Mouse (Mus musculus): Measurements from ENCODE around the gene Snx29.
"Not testable (repeated sequence)": the region's sequence is repeated elsewhere in the genome, so short reads cannot be mapped to it uniquely, and the experiment has no call there.

The Snx29 gene

GRCm38 (mm10) chr16:11532592-11532991 lies 209.9 kb downstream of the Snx29 start:
- peak; percentile 33 for DNase-seq (ENCODE audit: low spot score)

- no peak for DNase-seq (ENCODE audit: low spot score)
Observed at GRCm38 (mm10) chr16:11533441-11533840, 210.7 kb downstream of the Snx29 start.

GRCm38 (mm10) chr16:11537663-11538062 lies 215.0 kb downstream of the Snx29 start:
- DNase-seq (ENCODE audit: low spot score), result no peak

GRCm38 (mm10) chr16:11538191-11538590 lies 215.5 kb downstream of the Snx29 start:
- DNase-seq (ENCODE audit: low spot score), result no peak

- DNase-seq (ENCODE audit: low spot score), result no peak
Observed at GRCm38 (mm10) chr16:11540961-11541360, 218.3 kb downstream of the Snx29 start.

- DNase-seq (ENCODE audit: low spot score), result no peak
Observed at GRCm38 (mm10) chr16:11541769-11542168, 219.1 kb downstream of the Snx29 start.

- no peak for DNase-seq (ENCODE audit: low spot score)
Observed at GRCm38 (mm10) chr16:11550043-11550725, 227.5 kb downstream of the Snx29 start.

GRCm38 (mm10) chr16:11561714-11562113 lies 239.0 kb downstream of the Snx29 start:
- no peak for DNase-seq (ENCODE audit: low spot score)

GRCm38 (mm10) chr16:11563846-11564245 lies 241.1 kb downstream of the Snx29 start:
- no peak for DNase-seq (ENCODE audit: low spot score)

GRCm38 (mm10) chr16:11565126-11565525 lies 242.4 kb downstream of the Snx29 start:
- no peak for DNase-seq (ENCODE audit: low spot score)

GRCm38 (mm10) chr16:11567594-11567993 lies 244.9 kb downstream of the Snx29 start:
- DNase-seq (ENCODE audit: low spot score), result no peak

GRCm38 (mm10) chr16:11568095-11568494 lies 245.4 kb downstream of the Snx29 start:
- DNase-seq (ENCODE audit: low spot score), result no peak

- DNase-seq (ENCODE audit: low spot score), result no peak
Observed at GRCm38 (mm10) chr16:11568601-11569000, 245.9 kb downstream of the Snx29 start.

- DNase-seq (ENCODE audit: low spot score), result no peak
Observed at GRCm38 (mm10) chr16:11569127-11569526, 246.4 kb downstream of the Snx29 start.

GRCm38 (mm10) chr16:11570072-11570471 lies 247.4 kb downstream of the Snx29 start:
- no peak for DNase-seq (ENCODE audit: low spot score)

- DNase-seq (ENCODE audit: low spot score), result no peak
Observed at GRCm38 (mm10) chr16:11574517-11574916, 251.8 kb downstream of the Snx29 start.

GRCm38 (mm10) chr16:11575733-11576132 lies 253.0 kb downstream of the Snx29 start:
- not testable (repeated sequence) for DNase-seq (ENCODE audit: low spot score)

- no peak for DNase-seq (ENCODE audit: low spot score)
Observed at GRCm38 (mm10) chr16:11577541-11578255, 255.0 kb downstream of the Snx29 start.

GRCm38 (mm10) chr16:11579676-11580098 lies 257.0 kb downstream of the Snx29 start:
- DNase-seq (ENCODE audit: low spot score), result no peak

- DNase-seq (ENCODE audit: low spot score), result no peak
Observed at GRCm38 (mm10) chr16:11583941-11584639, 261.4 kb downstream of the Snx29 start.

- DNase-seq (ENCODE audit: low spot score), result no peak
Observed at GRCm38 (mm10) chr16:11588689-11589088, 266.0 kb downstream of the Snx29 start.

GRCm38 (mm10) chr16:11589336-11589735 lies 266.6 kb downstream of the Snx29 start:
- DNase-seq (ENCODE audit: low spot score), result no peak

All from ovary, postnatal 14 days (tissue).